Comparison of ENCODE assay signal across 8 mouse cellular contexts in the genomic region with DNA sequence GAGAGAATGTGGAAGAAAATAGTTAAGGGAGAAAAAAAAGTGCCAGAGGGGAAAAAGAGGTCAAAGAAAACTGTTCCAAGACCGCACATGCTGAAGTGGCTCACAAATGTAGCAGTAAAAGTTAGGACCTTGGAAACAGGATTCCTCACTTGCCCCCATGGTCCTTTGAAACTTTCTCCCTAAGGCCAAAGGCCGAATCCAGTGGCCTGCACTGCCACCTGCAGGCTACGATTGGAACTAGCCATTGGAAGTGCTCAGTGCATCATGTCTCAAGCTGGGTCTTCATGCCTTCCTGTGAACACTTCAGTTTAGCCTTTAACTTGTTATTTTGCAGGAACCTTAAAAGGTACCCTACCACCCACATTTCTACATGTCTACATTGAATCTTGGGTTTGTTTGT. TPM values are rescaled to one million over a fixed set of nuclear protein-coding genes. Genes with fewer than 3 reads are reported as not detected.
A peak's percentile ranks its signal among the peaks of the same experiment; 100 is the strongest.
DNase-seq lines count a peak whose midpoint lies in the region; ATAC-seq and TF ChIP-seq lines count a peak whose summit lies in the region.

No protein-coding gene starts in this region.

- peak; percentile 94 for ATAC-seq in common myeloid progenitor, adult 5-6 weeks (replicated peaks; ENCODE audit: low read depth, poor library complexity, severe bottlenecking)
- no peak for ATAC-seq in stomach, postnatal 0 days (ENCODE audit: low FRiP score, low TSS enrichment)

- no peak overlapping the region for H3K9ac ChIP-seq in heart, adult 2 months (ENCODE audit: low read depth, low read length)
- no peak overlapping the region for H3K9ac ChIP-seq in stomach, postnatal 0 days (ENCODE audit: low read length)

- H3K79me2 ChIP-seq in heart, adult 2 months (replicated peaks; ENCODE audit: control insufficient read depth, insufficient read depth, low read length) = no peaks in the 10 kb centered on the region

- H3K36me3 ChIP-seq in heart, adult 2 months (ENCODE audit: control insufficient read depth, insufficient read depth, low read length) = no peaks in the 10 kb centered on the region
- H3K36me3 ChIP-seq in stomach, postnatal 0 days (ENCODE audit: control insufficient read depth, insufficient read depth, low read length) = no peaks in the 10 kb centered on the region

- H3K27ac ChIP-seq in heart, adult 2 months = no peak overlapping the region
- no peak overlapping the region for H3K27ac ChIP-seq in stomach, postnatal 0 days (replicated peaks)

- H3K4me2 ChIP-seq in stomach, postnatal 0 days (replicated peaks; ENCODE audit: low read depth) = no peak overlapping the region

- TF ChIP-seq POLR2A in heart, adult 2 months (IDR thresholded peaks at IDR 0.05; ENCODE audit: insufficient read depth, low read depth, low read length) = no peak

- peak; percentile 38 to 76 for DNase-seq in heart, adult 2 months
- no peak for DNase-seq in heart, adult 11 months
- peak; percentile 53 for DNase-seq in T-cell, adult 2 months (ENCODE audit: low spot score)
- peak; percentile 60 to 81 for DNase-seq in heart, postnatal 10 days
- DNase-seq in left cerebral cortex, adult 8-10 months (ENCODE audit: low spot score in 2 of 2) = peak; percentile 6 to 61
- DNase-seq in natural killer cell, adult 2 months (ENCODE audit: low spot score in 2 of 2) = peak; percentile 46 to 66
- peak; percentile 72 for DNase-seq in stomach, postnatal 0 days (ENCODE audit: low spot score)

- H3K9me3 ChIP-seq in stomach, postnatal 0 days (ENCODE audit: control insufficient read depth, low read length) = no peaks in the 10 kb centered on the region

- TF ChIP-seq EP300 in heart, adult 2 months (IDR thresholded peaks at IDR 0.05; ENCODE audit: insufficient read depth, low read depth, low read length) = no peak
- TF ChIP-seq EP300 in stomach, postnatal 0 days (optimal IDR thresholded peaks at IDR 0.05) = no peak

- peak; percentile 95 for TF ChIP-seq CTCF in heart, adult 2 months (IDR thresholded peaks at IDR 0.05)
- peak; percentile 93 for TF ChIP-seq CTCF in stomach, postnatal 0 days (IDR thresholded peaks at IDR 0.05; ENCODE audit: low read depth)

- intact Hi-C loops in heart, adult 2 months (cut with DNase I) = loop anchor here (1.0 kb wide), 1 partner anchor 122 kb away; no protein-coding TSS in a partner anchor
- intact Hi-C loops in heart, postnatal 10 days (cut with DNase I) = loop anchor here (1.0 kb wide), 1 partner anchor 122 kb away; no protein-coding TSS in a partner anchor

- 9% methylated on average over 3 of the region's 3 CpGs for WGBS in heart, adult 2 months
- WGBS in stomach, postnatal 0 days = 13% methylated on average over 3 of the region's 3 CpGs

- no peaks in the 10 kb centered on the region for H3K4me1 ChIP-seq in heart, adult 2 months (ENCODE audit: control insufficient read depth, insufficient read depth, low read length)
- H3K4me1 ChIP-seq in stomach, postnatal 0 days (replicated peaks; ENCODE audit: control insufficient read depth, insufficient read depth) = no peaks in the 10 kb centered on the region

- no peaks in the 10 kb centered on the region for H3K27me3 ChIP-seq in heart, adult 2 months (ENCODE audit: control insufficient read depth, insufficient read depth, low read length)
- no peaks in the 10 kb centered on the region for H3K27me3 ChIP-seq in stomach, postnatal 0 days (ENCODE audit: control insufficient read depth, insufficient read depth, low read length)

- H3K4me3 ChIP-seq in heart, adult 2 months = no peak overlapping the region
- no peak overlapping the region for H3K4me3 ChIP-seq in stomach, postnatal 0 days (ENCODE audit: low read depth, low read length)

RNA-seq across cellular contexts. Expression of a gene that starts 56.3 kb away (rescaled TPM):
- total RNA-seq in heart, adult 2 months (2021) = under 1 TPM; 0.25 to 0.52 TPM
- 0.35 and 0.41 TPM in 2 replicates for polyA plus RNA-seq in heart, adult 2 months (2012; rRNA removed)
- 4.4 and 7.9 TPM in 2 replicates for total RNA-seq in common myeloid progenitor, adult 5-6 weeks (2017)
- under 1 TPM; 0.26 to 0.42 TPM for total RNA-seq in heart, postnatal 10 days (2021)
- total RNA-seq in left cerebral cortex, adult 8-10 months (2022) = 1 to 10 TPM; 1.4 to 1.8 (median 1.6) TPM
- 1.4 and 1.7 TPM in 2 replicates for polyA plus RNA-seq in stomach, postnatal 0 days (2015; fragmentation: Nextera tagmentation; extraction: Ambion mirVana)
